Mouse (Mus musculus): ENCODE results near the gene Hoxd11.

DNA sequence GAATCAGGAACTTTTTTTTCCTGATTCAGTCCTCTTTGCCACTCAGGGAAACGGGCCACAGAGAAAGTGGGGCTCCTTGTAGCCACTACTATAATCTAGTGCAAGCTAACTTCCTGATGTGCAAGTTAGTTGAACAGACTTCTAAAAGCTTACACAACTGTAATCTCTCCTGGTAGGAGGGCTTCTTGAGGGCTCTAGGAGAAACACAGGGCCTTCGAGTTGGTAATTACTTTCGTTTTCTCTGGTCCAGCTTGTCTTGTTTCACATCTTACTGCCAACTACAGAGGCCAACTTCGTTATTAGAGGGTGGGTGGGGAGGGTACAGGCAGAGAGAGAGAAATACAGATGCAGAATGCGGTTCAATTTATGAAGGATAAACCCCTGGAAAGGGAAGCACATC lies 7.5 kb upstream of the Hoxd11 start:
- no peak for TF ChIP-seq CTCF (IDR thresholded peaks at IDR 0.05; ENCODE audit: borderline replicate concordance, insufficient read depth, low read length)
- no peak for TF ChIP-seq POLR2A (IDR thresholded peaks at IDR 0.05; ENCODE audit: low read depth, low read length)
